Mouse (Mus musculus): ENCODE data around the gene Hist1h2ab. TPM values are rescaled to one million over a fixed set of nuclear protein-coding genes. Genes with fewer than 3 reads are reported as not detected.
A peak's percentile ranks its signal among the peaks of the same experiment; 100 is the strongest.
"Not testable (repeated sequence)": the region's sequence is repeated elsewhere in the genome, so short reads cannot be mapped to it uniquely, and the experiment has no call there.

Hist1h2ab gene
- polyA plus RNA-seq, 1 experiment: 17.9 TPM

- H3K27ac ChIP-seq (ENCODE audit: insufficient read depth, low read length): no peak overlapping the region
- TF ChIP-seq EP300 (IDR thresholded peaks at IDR 0.05; ENCODE audit: insufficient read depth, low read depth, low read length) (no peak), CTCF (IDR thresholded peaks at IDR 0.05; ENCODE audit: low read depth, low read length) (no peak), POLR2A (IDR thresholded peaks at IDR 0.05; ENCODE audit: insufficient read depth, low read length) (no peak)
These were observed 42.3 kb upstream of the Hist1h2ab start for GRCm38 (mm10) chr13:23708654-23709053.

GRCm38 (mm10) chr13:23709714-23710373 is 41.1 kb upstream of the Hist1h2ab start:
- H3K27me3 ChIP-seq (ENCODE audit: control insufficient read depth, insufficient read depth, low read length, poor library complexity, severe bottlenecking): peaks cover 4% of the 10 kb centered on the region; the same call in 1 of the 2 replicates
- peak overlapping the region; percentile 24; the same call in 1 of the 2 replicates for H3K9ac ChIP-seq (ENCODE audit: low read depth, poor library complexity, severe bottlenecking)
- no peak for TF ChIP-seq EP300 (IDR thresholded peaks at IDR 0.05; ENCODE audit: insufficient read depth, low read depth, low read length)
- TF ChIP-seq CTCF (IDR thresholded peaks at IDR 0.05; ENCODE audit: low read depth, low read length): no peak
- TF ChIP-seq POLR2A (IDR thresholded peaks at IDR 0.05; ENCODE audit: insufficient read depth, low read length): no peak
- no peaks in the 10 kb centered on the region for H3K4me1 ChIP-seq (ENCODE audit: control insufficient read depth, insufficient read depth, low read length)
- H3K4me3 ChIP-seq (ENCODE audit: low read depth, low read length): peak overlapping the region; percentile 10; the same call in 1 of the 2 replicates
- H3K36me3 ChIP-seq (ENCODE audit: control insufficient read depth, insufficient read depth, low read length, poor library complexity, severe bottlenecking): no peaks in the 10 kb centered on the region
- no peaks in the 10 kb centered on the region for H3K9me3 ChIP-seq (replicated peaks; ENCODE audit: control insufficient read depth, insufficient read depth, low read length, poor library complexity, severe bottlenecking)
- H3K27ac ChIP-seq (ENCODE audit: insufficient read depth, low read length): no peak overlapping the region

More at GRCm38 (mm10) chr13:23708654-23709053, 42.3 kb upstream of the Hist1h2ab start:
- Histone ChIP-seq H3K27me3 (ENCODE audit: control insufficient read depth, insufficient read depth, low read length, poor library complexity, severe bottlenecking) (peaks cover 4% of the 10 kb centered on the region; the same call in 1 of the 2 replicates), H3K36me3 (ENCODE audit: control insufficient read depth, insufficient read depth, low read length, poor library complexity, severe bottlenecking) (no peaks in the 10 kb centered on the region), H3K4me1 (ENCODE audit: control insufficient read depth, insufficient read depth, low read length) (no peaks in the 10 kb centered on the region), H3K4me3 (ENCODE audit: low read depth, low read length) (no peak overlapping the region), H3K9me3 (replicated peaks; ENCODE audit: control insufficient read depth, insufficient read depth, low read length, poor library complexity, severe bottlenecking) (no peaks in the 10 kb centered on the region), H3K9ac (ENCODE audit: low read depth, poor library complexity, severe bottlenecking) (no peak overlapping the region)

DNA sequence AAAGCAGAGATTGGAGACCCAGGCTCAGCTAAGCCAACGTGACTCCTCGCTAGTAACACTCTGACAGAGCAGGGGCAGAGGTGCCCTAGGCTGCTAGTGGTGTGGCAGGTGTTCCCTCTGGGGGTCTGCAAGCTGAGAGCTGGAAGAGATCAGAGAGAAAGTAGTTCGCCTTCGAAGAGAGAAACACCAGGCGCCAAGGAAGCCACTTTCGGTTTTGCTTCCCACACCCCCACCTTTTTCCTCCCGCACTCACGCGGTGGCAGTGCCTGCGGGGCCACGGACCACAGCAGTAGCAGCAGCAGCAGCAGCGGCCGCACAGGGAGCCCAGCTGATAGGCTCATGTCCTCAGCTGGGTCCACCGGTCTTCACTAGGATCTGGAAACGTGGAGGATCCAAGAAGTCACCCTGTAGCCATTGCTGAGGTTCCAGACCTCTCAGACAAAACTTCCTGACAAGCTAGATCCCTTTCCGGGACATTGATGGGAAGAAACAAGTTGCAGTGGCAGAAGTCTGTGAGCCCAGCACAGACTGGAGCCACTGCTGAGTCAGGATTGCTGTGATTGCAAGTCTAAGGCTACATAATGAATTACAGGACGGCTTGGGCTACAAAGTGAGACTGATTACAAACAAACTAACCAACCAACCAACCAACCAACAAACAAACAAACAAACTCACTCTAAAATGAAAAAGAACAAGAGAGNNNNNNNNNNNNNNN is 40.4 kb upstream of the Hist1h2ab start, which contains the start of gene Hfe:
Gene Hfe, minus strand, starts transcription at position 481 of the 716 bp plus-strand sequence.
- Histone ChIP-seq H3K27ac (ENCODE audit: insufficient read depth, low read length) (no peak within 1 kb of the TSS), H3K27me3 (ENCODE audit: control insufficient read depth, insufficient read depth, low read length, poor library complexity, severe bottlenecking) (peaks cover 4% of the 10 kb centered on the region; the same call in 1 of the 2 replicates), H3K4me3 (ENCODE audit: low read depth, low read length) (peak within 1 kb of the TSS; percentile 10; the same call in 1 of the 2 replicates), H3K9ac (ENCODE audit: low read depth, poor library complexity, severe bottlenecking) (peak within 1 kb of the TSS; percentile 24; the same call in 1 of the 2 replicates), H3K36me3 (ENCODE audit: control insufficient read depth, insufficient read depth, low read length, poor library complexity, severe bottlenecking) (no peaks in the 10 kb centered on the region), H3K9me3 (replicated peaks; ENCODE audit: control insufficient read depth, insufficient read depth, low read length, poor library complexity, severe bottlenecking) (no peaks in the 10 kb centered on the region), H3K4me1 (ENCODE audit: control insufficient read depth, insufficient read depth, low read length) (no peaks in the 10 kb centered on the region)
- TF ChIP-seq POLR2A (IDR thresholded peaks at IDR 0.05; ENCODE audit: insufficient read depth, low read length): no peak
- no peak for TF ChIP-seq CTCF (IDR thresholded peaks at IDR 0.05; ENCODE audit: low read depth, low read length)
- no peak for TF ChIP-seq EP300 (IDR thresholded peaks at IDR 0.05; ENCODE audit: insufficient read depth, low read depth, low read length)

- Histone ChIP-seq H3K9ac (ENCODE audit: low read depth, poor library complexity, severe bottlenecking) (no peak overlapping the region), H3K36me3 (ENCODE audit: control insufficient read depth, insufficient read depth, low read length, poor library complexity, severe bottlenecking) (no peaks in the 10 kb centered on the region), H3K4me1 (ENCODE audit: control insufficient read depth, insufficient read depth, low read length) (no peaks in the 10 kb centered on the region), H3K27ac (ENCODE audit: insufficient read depth, low read length) (no peak overlapping the region), H3K27me3 (ENCODE audit: control insufficient read depth, insufficient read depth, low read length, poor library complexity, severe bottlenecking) (no peaks in the 10 kb centered on the region), H3K4me3 (ENCODE audit: low read depth, low read length) (no peak overlapping the region), H3K9me3 (replicated peaks; ENCODE audit: control insufficient read depth, insufficient read depth, low read length, poor library complexity, severe bottlenecking) (no peaks in the 10 kb centered on the region)
- TF ChIP-seq CTCF (IDR thresholded peaks at IDR 0.05; ENCODE audit: low read depth, low read length): no peak
- no peak for TF ChIP-seq EP300 (IDR thresholded peaks at IDR 0.05; ENCODE audit: insufficient read depth, low read depth, low read length)
- no peak for TF ChIP-seq POLR2A (IDR thresholded peaks at IDR 0.05; ENCODE audit: insufficient read depth, low read length)
These were observed 34.5 kb upstream of the Hist1h2ab start for GRCm38 (mm10) chr13:23716261-23717042.

- no peak overlapping the region for H3K9ac ChIP-seq (ENCODE audit: low read depth, poor library complexity, severe bottlenecking)
- H3K9me3 ChIP-seq (replicated peaks; ENCODE audit: control insufficient read depth, insufficient read depth, low read length, poor library complexity, severe bottlenecking): no peaks in the 10 kb centered on the region
- no peaks in the 10 kb centered on the region for H3K36me3 ChIP-seq (ENCODE audit: control insufficient read depth, insufficient read depth, low read length, poor library complexity, severe bottlenecking)
- H3K27ac ChIP-seq (ENCODE audit: insufficient read depth, low read length): no peak overlapping the region
- no peaks in the 10 kb centered on the region for H3K27me3 ChIP-seq (ENCODE audit: control insufficient read depth, insufficient read depth, low read length, poor library complexity, severe bottlenecking)
- H3K4me1 ChIP-seq (ENCODE audit: control insufficient read depth, insufficient read depth, low read length): no peaks in the 10 kb centered on the region
- TF ChIP-seq EP300 (IDR thresholded peaks at IDR 0.05; ENCODE audit: insufficient read depth, low read depth, low read length) (no peak), CTCF (IDR thresholded peaks at IDR 0.05; ENCODE audit: low read depth, low read length) (no peak), POLR2A (IDR thresholded peaks at IDR 0.05; ENCODE audit: insufficient read depth, low read length) (no peak)
- H3K4me3 ChIP-seq (ENCODE audit: low read depth, low read length): no peak overlapping the region
These were observed 33.8 kb upstream of the Hist1h2ab start for GRCm38 (mm10) chr13:23717176-23717575.

DNA sequence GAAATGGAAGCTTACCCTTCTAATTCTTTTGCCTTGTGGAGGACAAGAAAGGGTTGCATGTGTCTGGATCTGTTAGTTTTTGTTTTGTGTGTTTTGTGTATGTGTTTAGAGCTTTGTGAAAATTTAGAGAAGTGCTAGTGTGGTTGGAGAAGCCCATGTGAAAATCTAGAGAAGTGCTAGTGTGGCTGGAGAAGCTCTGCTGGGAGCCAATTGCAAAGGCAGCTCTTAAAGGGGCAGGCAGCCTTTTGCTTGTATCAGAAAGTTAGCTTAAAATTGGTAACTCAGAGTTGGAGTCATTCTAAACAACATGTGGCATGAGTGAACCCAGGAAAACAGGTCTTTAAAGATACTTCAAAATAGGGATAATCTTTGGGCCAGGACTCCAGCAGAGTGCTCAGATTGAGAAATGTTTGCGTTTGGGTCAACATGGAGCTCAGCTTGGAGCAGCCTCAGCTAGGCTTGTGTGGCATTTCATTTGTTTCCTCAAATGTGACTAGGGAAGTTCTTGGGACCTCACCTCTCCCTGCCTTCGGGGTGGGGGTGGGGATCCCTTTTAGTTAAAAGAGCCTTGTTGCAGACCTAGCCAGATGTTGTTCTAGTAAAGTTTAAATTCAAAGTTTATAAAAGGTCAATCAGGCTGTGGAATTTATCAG is 33.2 kb upstream of the Hist1h2ab start:
- not testable (repeated sequence) for H3K36me3 ChIP-seq (ENCODE audit: control insufficient read depth, insufficient read depth, low read length, poor library complexity, severe bottlenecking); H3K4me1 ChIP-seq (ENCODE audit: control insufficient read depth, insufficient read depth, low read length); H3K4me3 ChIP-seq (ENCODE audit: low read depth, low read length); H3K27ac ChIP-seq (ENCODE audit: insufficient read depth, low read length); H3K9me3 ChIP-seq (replicated peaks; ENCODE audit: control insufficient read depth, insufficient read depth, low read length, poor library complexity, severe bottlenecking); H3K9ac ChIP-seq (ENCODE audit: low read depth, poor library complexity, severe bottlenecking); H3K27me3 ChIP-seq (ENCODE audit: control insufficient read depth, insufficient read depth, low read length, poor library complexity, severe bottlenecking)

Measured in ES-Bruce4 (cell line).